15 mouse cellular contexts compared by ENCODE assay signal in genomic region chr4:62485450-62486161, GRCm38 (mm10). TPM values are rescaled to one million over a fixed set of nuclear protein-coding genes. Genes with fewer than 3 reads are reported as not detected.
DNase-seq lines count a peak whose midpoint lies in the region; ATAC-seq and TF ChIP-seq lines count a peak whose summit lies in the region.
"Had no signal": no experiment of that assay in that cellular context is flagged by ENCODE, and none has a peak within 500 bp of the region (broad histone marks: within the 10 kb centered on the region; RNA-seq: fewer than 3 reads in every experiment).

No protein-coding gene starts in this region.

- no peak overlapping the region for H3K9ac ChIP-seq in liver, postnatal 0 days (replicated peaks)
- no peak overlapping the region for H3K9ac ChIP-seq in stomach, embryonic 15.5 days
- no peak overlapping the region for H3K9ac ChIP-seq in hindbrain, embryonic 12.5 days
- H3K9ac ChIP-seq in midbrain, embryonic 16.5 days (ENCODE audit: low read depth, low read length): no peak overlapping the region
- H3K9ac ChIP-seq: embryonic facial prominence, embryonic 13.5 days; forebrain, postnatal 0 days; heart, embryonic 15.5 days; lung, embryonic 15.5 days had no signal

- H3K4me1 ChIP-seq in liver, postnatal 0 days (ENCODE audit: insufficient read depth): 0 out of 2 replicates have a peak, but pooled peaks cover 9% of the 10 kb centered on the region
- no peaks in the 10 kb centered on the region; the same call in 1 of the 2 replicates for H3K4me1 ChIP-seq in stomach, embryonic 15.5 days
- no peaks in the 10 kb centered on the region for H3K4me1 ChIP-seq in hindbrain, embryonic 12.5 days
- H3K4me1 ChIP-seq in midbrain, embryonic 16.5 days (ENCODE audit: control insufficient read depth, insufficient read depth, low read length): no peaks in the 10 kb centered on the region
- H3K4me1 ChIP-seq: heart, embryonic 15.5 days; lung, embryonic 15.5 days had no signal

- peaks cover 6% of the 10 kb centered on the region; the same call in 1 of the 2 replicates for H3K27me3 ChIP-seq in liver, postnatal 0 days (ENCODE audit: insufficient read depth, low read length)
- H3K27me3 ChIP-seq in stomach, embryonic 15.5 days (replicated peaks): no peaks in the 10 kb centered on the region
- peaks cover 18% of the 10 kb centered on the region for H3K27me3 ChIP-seq in hindbrain, embryonic 12.5 days
- no peaks in the 10 kb centered on the region; the same call in 1 of the 2 replicates for H3K27me3 ChIP-seq in midbrain, embryonic 16.5 days (ENCODE audit: control insufficient read depth, insufficient read depth, low read depth, low read length)
- H3K27me3 ChIP-seq: heart, embryonic 15.5 days; lung, embryonic 15.5 days had no signal

- H3K9me3 ChIP-seq in liver, postnatal 0 days (ENCODE audit: low read length): no peaks in the 10 kb centered on the region
- no peaks in the 10 kb centered on the region for H3K9me3 ChIP-seq in stomach, embryonic 15.5 days
- no peaks in the 10 kb centered on the region for H3K9me3 ChIP-seq in hindbrain, embryonic 12.5 days (replicated peaks)
- no peaks in the 10 kb centered on the region for H3K9me3 ChIP-seq in midbrain, embryonic 16.5 days (replicated peaks; ENCODE audit: control insufficient read depth, low read length, poor library complexity, severe bottlenecking)
- H3K9me3 ChIP-seq: embryonic facial prominence, embryonic 13.5 days; heart, embryonic 15.5 days; lung, embryonic 15.5 days had no signal

- WGBS in liver, postnatal 0 days (ENCODE audit: insufficient replicate concordance): 74% methylated on average over 8 of the region's 8 CpGs
- 82% methylated on average over 8 of the region's 8 CpGs for WGBS in stomach, embryonic 15.5 days
- 89% methylated on average over 8 of the region's 8 CpGs for WGBS in hindbrain, embryonic 12.5 days
- WGBS in midbrain, embryonic 16.5 days: 89% methylated on average over 8 of the region's 8 CpGs

- H3K4me3 ChIP-seq in liver, postnatal 0 days (ENCODE audit: low read depth, low read length): no peak overlapping the region
- H3K4me3 ChIP-seq in stomach, embryonic 15.5 days (replicated peaks): no peak overlapping the region
- H3K4me3 ChIP-seq in hindbrain, embryonic 12.5 days: no peak overlapping the region
- no peak overlapping the region for H3K4me3 ChIP-seq in midbrain, embryonic 16.5 days (ENCODE audit: low read depth, low read length)
- H3K4me3 ChIP-seq: embryonic facial prominence, embryonic 13.5 days; heart, embryonic 15.5 days; lung, embryonic 15.5 days had no signal

- no peaks in the 10 kb centered on the region for H3K36me3 ChIP-seq in liver, postnatal 0 days (replicated peaks; ENCODE audit: insufficient read depth, low read length)
- no peaks in the 10 kb centered on the region for H3K36me3 ChIP-seq in stomach, embryonic 15.5 days
- no peaks in the 10 kb centered on the region for H3K36me3 ChIP-seq in hindbrain, embryonic 12.5 days
- no peaks in the 10 kb centered on the region for H3K36me3 ChIP-seq in midbrain, embryonic 16.5 days (ENCODE audit: control insufficient read depth, insufficient read depth, low read length)
- H3K36me3 ChIP-seq: embryonic facial prominence, embryonic 13.5 days; heart, embryonic 15.5 days; lung, embryonic 15.5 days had no signal

- no peak for TF ChIP-seq CTCF in liver, postnatal 0 days (IDR thresholded peaks at IDR 0.05; ENCODE audit: low read depth)

- H3K4me2 ChIP-seq in liver, postnatal 0 days (ENCODE audit: low read depth, low read length): no peak overlapping the region
- no peak overlapping the region for H3K4me2 ChIP-seq in stomach, embryonic 15.5 days
- H3K4me2 ChIP-seq in hindbrain, embryonic 12.5 days (replicated peaks): no peak overlapping the region
- no peak overlapping the region for H3K4me2 ChIP-seq in midbrain, embryonic 16.5 days (ENCODE audit: low read length)
- H3K4me2 ChIP-seq: embryonic facial prominence, embryonic 13.5 days; heart, embryonic 15.5 days; lung, embryonic 15.5 days had no signal

- peak; percentile 83 for ATAC-seq in erythroid progenitor cell, adult 5-6 weeks (replicated peaks; ENCODE audit: low FRiP score, poor library complexity, severe bottlenecking)
- ATAC-seq in liver, postnatal 0 days: peak; percentile 51
- ATAC-seq in stomach, embryonic 15.5 days (ENCODE audit: insufficient read depth, low FRiP score, low read depth): no peak
- ATAC-seq in hindbrain, embryonic 12.5 days (ENCODE audit: low FRiP score): no peak
- no peak for ATAC-seq in midbrain, embryonic 16.5 days
- ATAC-seq in monocyte, adult 5-6 weeks (replicated peaks; ENCODE audit: insufficient number of reproducible peaks, low FRiP score, low TSS enrichment, poor library complexity, severe bottlenecking): no peak
- ATAC-seq: forebrain, postnatal 0 days; hindbrain, postnatal 0 days had no signal

- H3K27ac ChIP-seq in liver, postnatal 0 days (ENCODE audit: low read depth): no peak overlapping the region
- peak overlapping the region; percentile 51; the same call in 1 of the 2 replicates for H3K27ac ChIP-seq in stomach, embryonic 15.5 days
- no peak overlapping the region for H3K27ac ChIP-seq in hindbrain, embryonic 12.5 days
- no peak overlapping the region for H3K27ac ChIP-seq in midbrain, embryonic 16.5 days (ENCODE audit: low read length)
- H3K27ac ChIP-seq: embryonic facial prominence, embryonic 13.5 days; heart, embryonic 15.5 days; hindbrain, postnatal 0 days; lung, embryonic 15.5 days had no signal

- TF ChIP-seq EP300 in liver, postnatal 0 days (IDR thresholded peaks at IDR 0.05; ENCODE audit: low read depth): no peak

- peak; percentile 40 to 71 for DNase-seq in spleen, postnatal 4 days (ENCODE audit: low spot score in 2 of 2)
- DNase-seq in spleen, adult 18-20 months: no peak
- peak; percentile 25 for DNase-seq in liver, postnatal 0 days
- DNase-seq: forebrain, postnatal 0 days; gastrocnemius, postnatal 36 days; kidney, postnatal 14 days had no signal

RNA-seq across cellular contexts. Expression of gene Bspry, which starts 5.8 kb away (rescaled TPM):
- total RNA-seq in erythroid progenitor cell, adult 5-6 weeks (2015; ENCODE audit: low replicate concordance): not detected in 2 replicates
- total RNA-seq in erythroid progenitor cell, adult 5-6 weeks (2017; ENCODE audit: low replicate concordance): not detected in 2 replicates
- 0.18 and 0.26 TPM in 2 replicates for polyA plus RNA-seq in liver, postnatal 0 days (2015; fragmentation: Nextera tagmentation; extraction: Ambion mirVana)
- polyA plus RNA-seq in stomach, embryonic 15.5 days (2015; fragmentation: Nextera tagmentation; extraction: Ambion mirVana): 28.4 and 29.9 TPM in 2 replicates
- 1.2 and 1.7 TPM in 2 replicates for polyA plus RNA-seq in hindbrain, embryonic 12.5 days (2016; fragmentation: Nextera tagmentation; extraction: Ambion mirVana)
- polyA plus RNA-seq in midbrain, embryonic 16.5 days (2015; fragmentation: Nextera tagmentation; extraction: Ambion mirVana): 0.85 and 1.1 TPM in 2 replicates
- 3.1 to 11.8 TPM (median 8.4 TPM) in 3 replicates for total RNA-seq in monocyte, adult 5-6 weeks (2017)

RNA-seq across cellular contexts. Expression of gene Wdr31, which starts 14.9 kb away (rescaled TPM):
- total RNA-seq in erythroid progenitor cell, adult 5-6 weeks (2015; ENCODE audit: low replicate concordance): 1.8 TPM in 1 of 2 replicates, not detected in the other
- 1.2 and 1.7 TPM in 2 replicates for total RNA-seq in erythroid progenitor cell, adult 5-6 weeks (2017; ENCODE audit: low replicate concordance)
- polyA plus RNA-seq in liver, postnatal 0 days (2015; fragmentation: Nextera tagmentation; extraction: Ambion mirVana): 0.34 and 1.00 TPM in 2 replicates
- 6.2 and 7.8 TPM in 2 replicates for polyA plus RNA-seq in stomach, embryonic 15.5 days (2015; fragmentation: Nextera tagmentation; extraction: Ambion mirVana)
- 8.2 and 9.0 TPM in 2 replicates for polyA plus RNA-seq in hindbrain, embryonic 12.5 days (2016; fragmentation: Nextera tagmentation; extraction: Ambion mirVana)
- polyA plus RNA-seq in midbrain, embryonic 16.5 days (2015; fragmentation: Nextera tagmentation; extraction: Ambion mirVana): 15.5 and 17.3 TPM in 2 replicates
- total RNA-seq in monocyte, adult 5-6 weeks (2017): not detected in 3 replicates

RNA-seq across cellular contexts. Expression of gene Hdhd3, which starts 17.7 kb away (rescaled TPM):
- not detected in 2 replicates for total RNA-seq in erythroid progenitor cell, adult 5-6 weeks (2015; ENCODE audit: low replicate concordance)
- not detected in 2 replicates for total RNA-seq in erythroid progenitor cell, adult 5-6 weeks (2017; ENCODE audit: low replicate concordance)
- polyA plus RNA-seq in liver, postnatal 0 days (2015; fragmentation: Nextera tagmentation; extraction: Ambion mirVana): 19.7 and 20.3 TPM in 2 replicates
- polyA plus RNA-seq in stomach, embryonic 15.5 days (2015; fragmentation: Nextera tagmentation; extraction: Ambion mirVana): 27.3 and 30.7 TPM in 2 replicates
- 11.8 and 12.7 TPM in 2 replicates for polyA plus RNA-seq in hindbrain, embryonic 12.5 days (2016; fragmentation: Nextera tagmentation; extraction: Ambion mirVana)
- polyA plus RNA-seq in midbrain, embryonic 16.5 days (2015; fragmentation: Nextera tagmentation; extraction: Ambion mirVana): 12.7 and 13.8 TPM in 2 replicates
- 0.57 to 2.3 TPM (median 0.97 TPM) in 3 replicates for total RNA-seq in monocyte, adult 5-6 weeks (2017)

RNA-seq across cellular contexts. Expression of gene Alad, which starts 34.1 kb away (rescaled TPM):
- total RNA-seq in erythroid progenitor cell, adult 5-6 weeks (2015; ENCODE audit: low replicate concordance): 510 and 532 TPM in 2 replicates
- total RNA-seq in erythroid progenitor cell, adult 5-6 weeks (2017; ENCODE audit: low replicate concordance): 271 and 392 TPM in 2 replicates
- polyA plus RNA-seq in liver, postnatal 0 days (2015; fragmentation: Nextera tagmentation; extraction: Ambion mirVana): 295 and 303 TPM in 2 replicates
- 121 and 142 TPM in 2 replicates for polyA plus RNA-seq in stomach, embryonic 15.5 days (2015; fragmentation: Nextera tagmentation; extraction: Ambion mirVana)
- polyA plus RNA-seq in hindbrain, embryonic 12.5 days (2016; fragmentation: Nextera tagmentation; extraction: Ambion mirVana): 58.8 and 64.3 TPM in 2 replicates
- polyA plus RNA-seq in midbrain, embryonic 16.5 days (2015; fragmentation: Nextera tagmentation; extraction: Ambion mirVana): 70.6 and 76.7 TPM in 2 replicates
- total RNA-seq in monocyte, adult 5-6 weeks (2017): 5.4 to 10.0 TPM (median 5.6 TPM) in 3 replicates

RNA-seq across cellular contexts. Expression of gene Pole3, which starts 39.3 kb away (rescaled TPM):
- total RNA-seq in erythroid progenitor cell, adult 5-6 weeks (2015; ENCODE audit: low replicate concordance): 45.4 and 74.2 TPM in 2 replicates
- total RNA-seq in erythroid progenitor cell, adult 5-6 weeks (2017; ENCODE audit: low replicate concordance): 51.3 and 53.0 TPM in 2 replicates
- 26.4 and 29.2 TPM in 2 replicates for polyA plus RNA-seq in liver, postnatal 0 days (2015; fragmentation: Nextera tagmentation; extraction: Ambion mirVana)
- 70.9 and 77.3 TPM in 2 replicates for polyA plus RNA-seq in stomach, embryonic 15.5 days (2015; fragmentation: Nextera tagmentation; extraction: Ambion mirVana)
- 80.2 and 84.7 TPM in 2 replicates for polyA plus RNA-seq in hindbrain, embryonic 12.5 days (2016; fragmentation: Nextera tagmentation; extraction: Ambion mirVana)
- polyA plus RNA-seq in midbrain, embryonic 16.5 days (2015; fragmentation: Nextera tagmentation; extraction: Ambion mirVana): 57.9 and 64.7 TPM in 2 replicates
- total RNA-seq in monocyte, adult 5-6 weeks (2017): 17.8 to 18.8 TPM (median 18.0 TPM) in 3 replicates

Comparison
In these comparisons a context has a peak if more than half of its experiments do, and no peak if none do; other contexts are left out.
1. DNase-seq: peak in spleen, postnatal 4 days (2 of 2) and liver, postnatal 0 days (single experiment); none in spleen, adult 18-20 months (0 of 2).
2. ATAC-seq: peak in erythroid progenitor cell, adult 5-6 weeks (single experiment) and liver, postnatal 0 days (single experiment); none in stomach, embryonic 15.5 days (single experiment), hindbrain, embryonic 12.5 days (single experiment), midbrain, embryonic 16.5 days (single experiment) and monocyte, adult 5-6 weeks (single experiment).
3. RNA of gene Bspry, which starts 5.8 kb away (polyA plus RNA-seq): 28.4 to 29.9 TPM in stomach, embryonic 15.5 days; 1.2 to 1.7 TPM in hindbrain, embryonic 12.5 days, 0.85 to 1.1 TPM in midbrain, embryonic 16.5 days and 0.18 to 0.26 TPM in liver, postnatal 0 days; every median in the first group is over 10 times any median in the second.